Mouse (Mus musculus): ENCODE data around the gene Amigo2. TPM values are rescaled to one million over a fixed set of nuclear protein-coding genes. Genes with fewer than 3 reads are reported as not detected.

Amigo2 gene
- total and polyA plus RNA-seq, 3 experiments, result 6.4 to 23.0 (median 19.1) TPM

GRCm38 (mm10) chr15:97276660-97277153, 29.6 kb upstream of the Amigo2 start:
- dilution Hi-C loops (cut with MboI; ENCODE audit: extremely low pct_ligation_motif_present, extremely low pct_unique_long_range_greater_than_20kb, low sequenced_read_pairs) (no loop called here), in situ Hi-C loops (cut with MboI; ENCODE audit: low pct_ligation_motif_present, low pct_unique_long_range_greater_than_20kb, low sequenced_read_pairs) (no loop called here)
- H3K36me3 ChIP-seq (replicated peaks in 1 of 2; ENCODE audit: control insufficient read depth in 1 of 2, insufficient read depth in 1 of 2, low read length in 1 of 2), result peaks cover 1 to 9% of the 10 kb centered on the region in 2 experiments
- H3K4me1 ChIP-seq (ENCODE audit: control insufficient read depth in 1 of 2, insufficient read depth in 2 of 2), result peaks cover 17 to 70% of the 10 kb centered on the region in 2 experiments
- TF ChIP-seq HCFC1 (IDR thresholded peaks at IDR 0.05; ENCODE audit: low read depth, low read length), result no peak
- TF ChIP-seq MYC (IDR thresholded peaks at IDR 0.05; ENCODE audit: low read depth, low read length), result 0 out of 2 replicates have a peak, but pooled peaks have one; percentile 23
- no peak for TF ChIP-seq NELFE (IDR thresholded peaks at IDR 0.05; ENCODE audit: low read depth, low read length)
- no peak for TF ChIP-seq RCOR1 (conservative IDR thresholded peaks at IDR 0.05; ENCODE audit: low read depth, low read length)
- TF ChIP-seq MEF2A (IDR thresholded peaks at IDR 0.05; ENCODE audit: borderline replicate concordance, low read depth, low read length), result no peak
- TF ChIP-seq NRF1 (IDR thresholded peaks at IDR 0.05; ENCODE audit: low read depth, low read length), result no peak
- no peak for TF ChIP-seq CHD1 (IDR thresholded peaks at IDR 0.05; ENCODE audit: low read depth, low read length)
- no peak for TF ChIP-seq USF1 (IDR thresholded peaks at IDR 0.05; ENCODE audit: low read depth, low read length)
- peak; percentile 84 for TF ChIP-seq TBP (conservative IDR thresholded peaks at IDR 0.05; ENCODE audit: low read depth, low read length)
- TF ChIP-seq CTCF (conservative IDR thresholded peaks at IDR 0.05 in 1 of 2, IDR thresholded peaks at IDR 0.05 in 1 of 2; ENCODE audit: low read depth in 2 of 2, low read length in 2 of 2), result no peak
- TF ChIP-seq JUND (conservative IDR thresholded peaks at IDR 0.05; ENCODE audit: low read depth, low read length), result no peak
- TF ChIP-seq MAX (IDR thresholded peaks at IDR 0.05; ENCODE audit: low read length), result peak; percentile 86
- no peak for TF ChIP-seq GABPA (IDR thresholded peaks at IDR 0.05; ENCODE audit: insufficient replicate concordance, low read depth, low read length)
- no peak; the same call in 1 of the 2 replicates for TF ChIP-seq TCF12 (IDR thresholded peaks at IDR 0.05; ENCODE audit: low read depth, low read length)
- H3K9ac ChIP-seq (ENCODE audit: insufficient read depth, low read depth), result peak overlapping the region; percentile 52
- H3K9me3 ChIP-seq (replicated peaks; ENCODE audit: low read length), result no peaks in the 10 kb centered on the region
- no peaks in the 10 kb centered on the region for H3K27me3 ChIP-seq (replicated peaks)
- DNase-seq (ENCODE audit: extremely low read depth), result peak; percentile 31
- peak overlapping the region; percentile 64 for H3K4me2 ChIP-seq (ENCODE audit: insufficient read depth, low read depth, poor library complexity, severe bottlenecking)
- H3K27ac ChIP-seq (ENCODE audit: insufficient read depth, low read depth), result peak overlapping the region; percentile 67
- H3K79me2 ChIP-seq (replicated peaks; ENCODE audit: control insufficient read depth, extremely low read depth, insufficient read depth, poor library complexity, severe bottlenecking), result no peaks in the 10 kb centered on the region
- H3K4me3 ChIP-seq (replicated peaks in 1 of 3; ENCODE audit: low read depth in 2 of 3, low read length in 2 of 3, poor library complexity in 1 of 3), result peak overlapping the region in 1 of 3 experiments; percentile 6

GRCm38 (mm10) chr15:97275626-97276395, 28.7 kb upstream of the Amigo2 start:
- Histone ChIP-seq H3K4me2 (ENCODE audit: insufficient read depth, low read depth, poor library complexity, severe bottlenecking) (no peak overlapping the region), H3K79me2 (replicated peaks; ENCODE audit: control insufficient read depth, extremely low read depth, insufficient read depth, poor library complexity, severe bottlenecking) (no peaks in the 10 kb centered on the region), H3K4me1 (ENCODE audit: control insufficient read depth in 1 of 2, insufficient read depth in 2 of 2) (peaks cover 17 to 71% of the 10 kb centered on the region in 2 experiments), H3K27me3 (replicated peaks) (no peaks in the 10 kb centered on the region), H3K36me3 (replicated peaks in 1 of 2; ENCODE audit: control insufficient read depth in 1 of 2, insufficient read depth in 1 of 2, low read length in 1 of 2) (peaks cover 0 to 7% of the 10 kb centered on the region in 2 experiments), H3K4me3 (replicated peaks in 1 of 3; ENCODE audit: low read depth in 2 of 3, low read length in 2 of 3, poor library complexity in 1 of 3) (no peak overlapping the region), H3K9ac (ENCODE audit: insufficient read depth, low read depth) (no peak overlapping the region), H3K27ac (ENCODE audit: insufficient read depth, low read depth) (no peak overlapping the region), H3K9me3 (replicated peaks; ENCODE audit: low read length) (no peaks in the 10 kb centered on the region)
- in situ Hi-C loops (cut with MboI; ENCODE audit: low pct_ligation_motif_present, low pct_unique_long_range_greater_than_20kb, low sequenced_read_pairs), result no loop called here
- dilution Hi-C loops (cut with MboI; ENCODE audit: extremely low pct_ligation_motif_present, extremely low pct_unique_long_range_greater_than_20kb, low sequenced_read_pairs), result no loop called here
- DNase-seq (ENCODE audit: extremely low read depth), result no peak
- TF ChIP-seq RAD21 (IDR thresholded peaks at IDR 0.05; ENCODE audit: low read depth, low read length) (no peak), E2F4 (IDR thresholded peaks at IDR 0.05; ENCODE audit: insufficient replicate concordance, low read depth, low read length) (no peak), JUND (conservative IDR thresholded peaks at IDR 0.05; ENCODE audit: low read depth, low read length) (no peak), ZKSCAN1 (IDR thresholded peaks at IDR 0.05; ENCODE audit: borderline replicate concordance, low read depth, low read length) (no peak), SMC3 (IDR thresholded peaks at IDR 0.05; ENCODE audit: low read depth, low read length) (no peak), POLR2AphosphoS2 (IDR thresholded peaks at IDR 0.05; ENCODE audit: low read depth, low read length) (no peak), BHLHE40 (IDR thresholded peaks at IDR 0.05; ENCODE audit: low read depth, low read length) (no peak), POLR2A (IDR thresholded peaks at IDR 0.05; ENCODE audit: low read depth, low read length) (no peak), MAX (IDR thresholded peaks at IDR 0.05; ENCODE audit: low read length) (no peak), CHD2 (IDR thresholded peaks at IDR 0.05; ENCODE audit: low read length) (no peak), MAZ (IDR thresholded peaks at IDR 0.05; ENCODE audit: low read depth, low read length) (no peak), NRF1 (IDR thresholded peaks at IDR 0.05; ENCODE audit: low read depth, low read length) (no peak), HCFC1 (IDR thresholded peaks at IDR 0.05; ENCODE audit: low read depth, low read length) (no peak), NELFE (IDR thresholded peaks at IDR 0.05; ENCODE audit: low read depth, low read length) (no peak), IRF4 (IDR thresholded peaks at IDR 0.05; ENCODE audit: low read depth, low read length) (no peak), ZNF384 (IDR thresholded peaks at IDR 0.05; ENCODE audit: low read depth, low read length) (no peak), CTCF (conservative IDR thresholded peaks at IDR 0.05 in 1 of 2, IDR thresholded peaks at IDR 0.05 in 1 of 2; ENCODE audit: low read depth in 2 of 2, low read length in 2 of 2) (no peak), MXI1 (IDR thresholded peaks at IDR 0.05; ENCODE audit: low read depth, low read length) (no peak), PAX5 (IDR thresholded peaks at IDR 0.05; ENCODE audit: low read length) (no peak), MAFK (IDR thresholded peaks at IDR 0.05; ENCODE audit: insufficient replicate concordance, low read length) (no peak)
